Mouse (Mus musculus) layer of hippocampus, adult 9-11 months (tissue): ENCODE measurements at regions not wholly inside any gene's neighbourhood (a gene's known extent, or its start where the extent isn't known, plus 50 kb on each side); places are given as distances from the start of the nearest gene placed in this dataset.

ENCODE experiments used
- DNase-seq: peaks from one replicate; pipeline ENCODE4 v3.0.0; 2022

- no peak for DNase-seq
These were observed 59.9 kb upstream of the Gm4791 start for GRCm38 (mm10) chr9:46938628-46939027.

- DNase-seq, result no peak
These were observed 72.9 kb upstream of the Gm4791 start for GRCm38 (mm10) chr9:46925641-46926040.

- no peak for DNase-seq
These were observed 78.5 kb upstream of the Gm4791 start for GRCm38 (mm10) chr9:46920081-46920480.

GRCm38 (mm10) chr9:46913238-46913637, 85.3 kb upstream of the Gm4791 start:
- peak; percentile 84 for DNase-seq

- DNase-seq, result no peak
These were observed 89.0 kb upstream of the Gm4791 start for GRCm38 (mm10) chr9:46909412-46910013.

- no peak for DNase-seq
These were observed 93.5 kb upstream of the Gm4791 start for GRCm38 (mm10) chr9:46905081-46905480.

- no peak for DNase-seq
These were observed 94.9 kb upstream of the Gm4791 start for GRCm38 (mm10) chr9:46903491-46904220.

GRCm38 (mm10) chr9:46899283-46899682, 99.3 kb upstream of the Gm4791 start:
- no peak for DNase-seq

- DNase-seq, result peak; percentile 68
These were observed 100.4 kb upstream of the Gm4791 start for GRCm38 (mm10) chr9:46898120-46898519.

GRCm38 (mm10) chr9:46891829-46892228, 106.7 kb upstream of the Gm4791 start:
- DNase-seq, result no peak

- DNase-seq, result peak; percentile 56
These were observed 108.4 kb upstream of the Gm4791 start for GRCm38 (mm10) chr9:46889933-46890662.

GRCm38 (mm10) chr9:46871211-46871994, 127.1 kb upstream of the Gm4791 start:
- DNase-seq, result peak; percentile 61

- no peak for DNase-seq
These were observed 134.6 kb upstream of the Gm4791 start for GRCm38 (mm10) chr9:46863934-46864333.

GRCm38 (mm10) chr9:46851753-46852152, 146.8 kb upstream of the Gm4791 start:
- DNase-seq, result no peak

GRCm38 (mm10) chr9:46851336-46851735, 147.2 kb upstream of the Gm4791 start:
- no peak for DNase-seq

GRCm38 (mm10) chr9:46845276-46845675, 153.3 kb upstream of the Gm4791 start:
- DNase-seq, result peak; percentile 28

GRCm38 (mm10) chr9:46843781-46844180, 154.8 kb upstream of the Gm4791 start:
- no peak for DNase-seq

GRCm38 (mm10) chr9:46841571-46841970, 157.0 kb upstream of the Gm4791 start:
- no peak for DNase-seq

GRCm38 (mm10) chr9:46835261-46835660, 163.3 kb upstream of the Gm4791 start:
- peak; percentile 45 for DNase-seq

GRCm38 (mm10) chr9:46830746-46831560, 167.6 kb upstream of the Gm4791 start:
- no peak for DNase-seq

GRCm38 (mm10) chr9:46830316-46830715, 168.2 kb upstream of the Gm4791 start:
- DNase-seq, result no peak

- DNase-seq, result no peak
These were observed 173.8 kb upstream of the Gm4791 start for GRCm38 (mm10) chr9:46824703-46825102.
